Mouse (Mus musculus): Measurements from ENCODE around the gene Glyat.

Glyat gene

DNA sequence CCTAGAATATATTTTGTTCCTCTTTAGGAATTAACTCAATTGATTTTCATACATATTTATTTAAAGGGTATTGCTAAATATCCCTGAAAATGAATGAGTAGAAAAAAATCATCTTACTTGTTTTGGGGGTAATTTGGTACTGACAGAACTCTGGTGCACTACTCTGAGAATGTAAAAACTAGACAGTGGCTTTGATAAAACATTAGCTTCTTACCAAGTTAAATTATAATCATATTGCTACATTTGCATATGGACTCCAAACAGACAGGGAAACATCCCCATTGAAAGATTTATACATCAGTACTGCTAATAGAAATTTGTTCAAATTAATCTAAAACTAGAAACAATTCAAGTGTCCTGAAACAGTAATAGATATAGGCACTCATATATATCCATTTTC is 52.1 kb downstream of the Glyat start:
- no peak for DNase-seq (ENCODE audit: low spot score)

GRCm38 (mm10) chr19:12695590-12695989 is 62.5 kb downstream of the Glyat start, which contains the start of gene Keg1:
Keg1 (plus strand) TSS chr19:12695786.
- DNase-seq (ENCODE audit: low spot score) = no peak

DNA sequence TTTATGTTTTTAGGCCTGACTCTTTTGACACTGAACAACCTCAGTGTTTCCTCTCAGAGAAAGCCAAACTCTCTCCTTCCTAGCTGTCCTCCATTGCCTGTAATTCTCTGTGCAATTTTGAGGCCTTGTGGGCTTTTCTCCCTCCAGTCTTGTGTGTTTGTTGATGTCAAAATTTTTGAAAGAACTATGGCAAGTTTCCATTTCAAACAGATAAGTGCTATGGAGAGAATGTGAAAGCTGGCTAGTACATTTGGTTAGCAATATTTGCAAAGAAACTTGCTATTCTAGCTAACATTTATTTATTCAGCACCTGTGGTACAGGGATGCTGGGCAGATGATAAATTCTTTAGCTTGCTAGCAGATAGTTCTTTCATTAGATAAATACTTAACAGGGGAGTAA is 63.1 kb downstream of the Glyat start:
- no peak for DNase-seq (ENCODE audit: low spot score)
